ENCODE assay signal across 10 mouse cellular contexts in the genomic region with DNA sequence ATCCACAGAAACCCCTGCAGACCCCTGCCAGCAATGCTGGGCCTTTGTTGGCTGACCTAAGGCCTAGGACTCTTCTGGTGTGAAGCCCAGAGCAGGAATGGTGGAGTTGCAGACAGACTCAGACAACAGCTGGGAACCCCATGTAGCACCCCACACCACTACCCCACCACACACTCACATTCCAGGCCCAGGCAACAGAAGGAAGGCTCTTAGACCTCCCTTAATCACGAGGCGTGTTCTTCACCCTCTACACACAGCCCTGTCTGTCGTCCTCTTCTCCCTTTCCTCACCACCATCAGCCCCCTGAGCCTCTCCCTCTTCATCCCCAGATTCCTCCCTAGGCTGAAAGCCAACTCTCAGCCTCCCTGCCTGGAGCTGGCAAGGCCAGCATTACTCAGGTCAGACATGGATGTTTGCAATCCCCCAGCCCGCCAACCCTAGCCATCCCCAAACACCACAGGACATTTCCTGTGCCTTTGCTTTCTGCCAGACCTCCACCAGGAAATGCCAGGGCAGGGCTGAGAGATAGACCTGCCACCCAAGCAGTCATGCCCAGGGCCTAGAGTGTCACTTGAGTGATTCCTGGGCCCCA. TPM values are rescaled to one million over a fixed set of nuclear protein-coding genes. Genes with fewer than 3 reads are reported as not detected.
A peak's percentile ranks its signal among the peaks of the same experiment; 100 is the strongest.
DNase-seq lines count a peak whose midpoint lies in the region; ATAC-seq and TF ChIP-seq lines count a peak whose summit lies in the region.
"Had no signal": no experiment of that assay in that cellular context is flagged by ENCODE, and none has a peak within 500 bp of the region (broad histone marks: within the 10 kb centered on the region; RNA-seq: fewer than 3 reads in every experiment).

No protein-coding gene starts in this region.

- peak; percentile 86 for ATAC-seq in lung, embryonic 14.5 days (ENCODE audit: insufficient read depth)
- ATAC-seq in heart, embryonic 16.5 days (replicated peaks; ENCODE audit: extremely low read depth, insufficient read depth, low FRiP score) = 0 out of 2 replicates have a peak, but pooled peaks have one; percentile 7
- ATAC-seq in forebrain, embryonic 11.5 days (replicated peaks; ENCODE audit: low FRiP score) = no peak

- no peak overlapping the region for H3ac ChIP-seq in myocyte (ENCODE audit: control insufficient read depth, insufficient read length)

- H3K9me3 ChIP-seq in lung, embryonic 14.5 days (ENCODE audit: low read depth, low read length) = no peaks in the 10 kb centered on the region
- H3K9me3 ChIP-seq in heart, embryonic 16.5 days (replicated peaks; ENCODE audit: control insufficient read depth, low read length) = no peaks in the 10 kb centered on the region
- no peaks in the 10 kb centered on the region for H3K9me3 ChIP-seq in forebrain, embryonic 11.5 days (ENCODE audit: control insufficient read depth, low read length)

- no peak overlapping the region for H3K9ac ChIP-seq in lung, embryonic 14.5 days
- H3K9ac ChIP-seq in heart, embryonic 16.5 days (ENCODE audit: low read length) = no peak overlapping the region
- H3K9ac ChIP-seq in forebrain, embryonic 11.5 days (ENCODE audit: low read length) = no peak overlapping the region

- H3K4me1 ChIP-seq in cerebellum, adult 2 months (ENCODE audit: control insufficient read depth, insufficient read depth, low read length) = peaks cover 16% of the 10 kb centered on the region
- H3K4me1 ChIP-seq in lung, embryonic 14.5 days (ENCODE audit: insufficient read depth) = peaks cover 18% of the 10 kb centered on the region
- peaks cover 28% of the 10 kb centered on the region for H3K4me1 ChIP-seq in heart, embryonic 16.5 days (ENCODE audit: control insufficient read depth, insufficient read depth, low read length)
- peaks cover 4% of the 10 kb centered on the region; the same call in 1 of the 2 replicates for H3K4me1 ChIP-seq in forebrain, embryonic 11.5 days (replicated peaks; ENCODE audit: control insufficient read depth, insufficient read depth, low read length)

- H3K27ac ChIP-seq in cerebellum, adult 2 months (ENCODE audit: insufficient read depth, low read length) = no peak overlapping the region
- peak overlapping the region; percentile 95 for H3K27ac ChIP-seq in lung, embryonic 14.5 days (ENCODE audit: low read depth)
- H3K27ac ChIP-seq in heart, embryonic 16.5 days (ENCODE audit: low read length) = peak overlapping the region; percentile 40
- H3K27ac ChIP-seq in forebrain, embryonic 11.5 days (ENCODE audit: low read depth, low read length) = no peak overlapping the region

- no peak overlapping the region for H3K4me3 ChIP-seq in cerebellum, adult 2 months (replicated peaks; ENCODE audit: insufficient read depth, low read depth, low read length)
- no peak overlapping the region for H3K4me3 ChIP-seq in lung, embryonic 14.5 days (ENCODE audit: low read depth, low read length)
- H3K4me3 ChIP-seq in heart, embryonic 16.5 days (ENCODE audit: low read length) = no peak overlapping the region
- no peak overlapping the region for H3K4me3 ChIP-seq in myocyte
- H3K4me3 ChIP-seq in forebrain, embryonic 11.5 days (ENCODE audit: low read depth, low read length) = no peak overlapping the region
- H3K4me3 ChIP-seq: erythroblast, embryonic 14.5 days had no signal

- peaks cover 74% of the 10 kb centered on the region for H3K36me3 ChIP-seq in lung, embryonic 14.5 days (ENCODE audit: insufficient read depth)
- peaks cover 13% of the 10 kb centered on the region; the same call in 1 of the 2 replicates for H3K36me3 ChIP-seq in heart, embryonic 16.5 days (ENCODE audit: control insufficient read depth, insufficient read depth)
- H3K36me3 ChIP-seq in myocyte (ENCODE audit: control insufficient read depth, insufficient read depth) = no peaks in the 10 kb centered on the region
- no peaks in the 10 kb centered on the region; the same call in 1 of the 2 replicates for H3K36me3 ChIP-seq in forebrain, embryonic 11.5 days (ENCODE audit: control insufficient read depth, insufficient read depth, low read length)

- WGBS in cerebellum, adult 2 months = 40% methylated on average over 4 of the region's 4 CpGs
- 39% methylated on average over 4 of the region's 4 CpGs for WGBS in lung, embryonic 14.5 days
- 26% methylated on average over 4 of the region's 4 CpGs for whole genome bisulfite sequencing in heart, embryonic 16.5 days
- WGBS in forebrain, embryonic 11.5 days = 84% methylated on average over 4 of the region's 4 CpGs

- H3K27me3 ChIP-seq in cerebellum, adult 2 months (ENCODE audit: control insufficient read depth, insufficient read depth, low read length) = no peaks in the 10 kb centered on the region
- H3K27me3 ChIP-seq in lung, embryonic 14.5 days (ENCODE audit: insufficient read depth, low read length) = peaks cover 22% of the 10 kb centered on the region
- H3K27me3 ChIP-seq in heart, embryonic 16.5 days (ENCODE audit: control insufficient read depth, insufficient read depth, low read length) = peaks cover 8% of the 10 kb centered on the region; the same call in 1 of the 2 replicates
- no peaks in the 10 kb centered on the region for H3K27me3 ChIP-seq in myocyte (ENCODE audit: control insufficient read depth, insufficient read depth, insufficient read length)
- peaks cover 33% of the 10 kb centered on the region for H3K27me3 ChIP-seq in forebrain, embryonic 11.5 days (ENCODE audit: control insufficient read depth, insufficient read depth, low read length)

- no peak for TF ChIP-seq POLR2A in cerebellum, adult 2 months (IDR thresholded peaks at IDR 0.05; ENCODE audit: borderline replicate concordance, insufficient read depth, low read length)
- no peak for TF ChIP-seq POLR2A in myocyte (IDR thresholded peaks at IDR 0.05; ENCODE audit: insufficient read length, low read depth)

- no peak overlapping the region for H3K4me2 ChIP-seq in lung, embryonic 14.5 days
- no peak overlapping the region for H3K4me2 ChIP-seq in heart, embryonic 16.5 days (ENCODE audit: low read depth, low read length)
- H3K4me2 ChIP-seq in myocyte (ENCODE audit: low read depth) = no peak overlapping the region
- no peak overlapping the region for H3K4me2 ChIP-seq in forebrain, embryonic 11.5 days (ENCODE audit: low read depth, low read length, severe bottlenecking)

- no peaks in the 10 kb centered on the region for H3K79me2 ChIP-seq in myocyte (ENCODE audit: control insufficient read depth, insufficient read depth)

- peak; percentile 47 to 62 for DNase-seq in cerebellum, postnatal 14 days
- no peak for DNase-seq in cerebellum, adult 2 months
- peak; percentile 84 for DNase-seq in lung, embryonic 14.5 days
- DNase-seq in lung, postnatal 25 days (ENCODE audit: low spot score) = no peak
- no peak for DNase-seq in forebrain, embryonic 11.5 days (ENCODE audit: low spot score)
- no peak for DNase-seq in ovary, postnatal 10 days (ENCODE audit: low spot score)
- DNase-seq: kidney, postnatal 36 days had no signal

- TF ChIP-seq CTCF in cerebellum, adult 2 months (IDR thresholded peaks at IDR 0.05; ENCODE audit: borderline replicate concordance, insufficient read depth, low read depth, low read length) = no peak
- TF ChIP-seq CTCF in lung, embryonic 14.5 days (IDR thresholded peaks at IDR 0.05; ENCODE audit: low read depth) = no peak

TF ChIP-seq in myocyte, 11 proteins besides CTCF, POLR2A, EP300 and RAD21:
- TF ChIP-seq MYOD1 (IDR thresholded peaks at IDR 0.05; ENCODE audit: control insufficient read depth in 1 of 3, insufficient read length in 2 of 3, low read depth in 2 of 3) (peak in 2 of 3 experiments; percentile 45 to 77), MYOG (IDR thresholded peaks at IDR 0.05; ENCODE audit: control insufficient read depth in 1 of 3, insufficient read depth in 1 of 3, insufficient read length in 2 of 3, low read depth in 2 of 3) (peak in 2 of 3 experiments; percentile 44 to 75), REST (IDR thresholded peaks at IDR 0.05; ENCODE audit: insufficient read depth, insufficient read length) (no peak)

RNA-seq across cellular contexts. Expression of a gene that starts 7.8 kb away (rescaled TPM):
- 3.0 and 3.7 TPM in 2 replicates for polyA plus RNA-seq in cerebellum, adult 2 months (2012; rRNA removed)
- polyA plus RNA-seq in lung, embryonic 14.5 days (2014; fragmentation: Nextera tagmentation; extraction: Ambion mirVana) = 14.0 and 15.6 TPM in 2 replicates
- 7.1 and 9.8 TPM in 2 replicates for polyA plus RNA-seq in heart, embryonic 16.5 days (2015; fragmentation: Nextera tagmentation; extraction: Ambion mirVana)
- 0.11 TPM for polyA plus RNA-seq in myocyte (2012; fragmentation: generic; extraction: Trizol)
- 0.86 and 1.1 TPM in 2 replicates for polyA plus RNA-seq in forebrain, embryonic 11.5 days (2014; fragmentation: Nextera tagmentation; extraction: Ambion mirVana)

RNA-seq across cellular contexts. Expression of a gene that starts 17.1 kb away (rescaled TPM):
- 15.3 and 16.3 TPM in 2 replicates for polyA plus RNA-seq in cerebellum, adult 2 months (2012; rRNA removed)
- 28.6 and 29.9 TPM in 2 replicates for polyA plus RNA-seq in lung, embryonic 14.5 days (2014; fragmentation: Nextera tagmentation; extraction: Ambion mirVana)
- polyA plus RNA-seq in heart, embryonic 16.5 days (2015; fragmentation: Nextera tagmentation; extraction: Ambion mirVana) = 18.4 and 18.7 TPM in 2 replicates
- 12.2 TPM for polyA plus RNA-seq in myocyte (2012; fragmentation: generic; extraction: Trizol)
- polyA plus RNA-seq in forebrain, embryonic 11.5 days (2014; fragmentation: Nextera tagmentation; extraction: Ambion mirVana) = 32.7 and 34.4 TPM in 2 replicates

RNA-seq across cellular contexts. Expression of a gene that starts 29.5 kb away (rescaled TPM):
- 18.6 and 19.3 TPM in 2 replicates for polyA plus RNA-seq in cerebellum, adult 2 months (2012; rRNA removed)
- 25.0 and 26.5 TPM in 2 replicates for polyA plus RNA-seq in lung, embryonic 14.5 days (2014; fragmentation: Nextera tagmentation; extraction: Ambion mirVana)
- polyA plus RNA-seq in heart, embryonic 16.5 days (2015; fragmentation: Nextera tagmentation; extraction: Ambion mirVana) = 19.7 and 21.0 TPM in 2 replicates
- polyA plus RNA-seq in myocyte (2012; fragmentation: generic; extraction: Trizol) = 15.8 TPM
- 21.8 and 24.0 TPM in 2 replicates for polyA plus RNA-seq in forebrain, embryonic 11.5 days (2014; fragmentation: Nextera tagmentation; extraction: Ambion mirVana)

RNA-seq across cellular contexts. Expression of a gene that starts 32.1 kb away (rescaled TPM):
- 23.9 and 28.6 TPM in 2 replicates for polyA plus RNA-seq in cerebellum, adult 2 months (2012; rRNA removed)
- 1.1 and 1.5 TPM in 2 replicates for polyA plus RNA-seq in lung, embryonic 14.5 days (2014; fragmentation: Nextera tagmentation; extraction: Ambion mirVana)
- polyA plus RNA-seq in heart, embryonic 16.5 days (2015; fragmentation: Nextera tagmentation; extraction: Ambion mirVana) = 12.4 and 13.1 TPM in 2 replicates
- polyA plus RNA-seq in myocyte (2012; fragmentation: generic; extraction: Trizol) = 0.16 TPM
- 1.0 and 1.1 TPM in 2 replicates for polyA plus RNA-seq in forebrain, embryonic 11.5 days (2014; fragmentation: Nextera tagmentation; extraction: Ambion mirVana)
- polyA plus RNA-seq: erythroblast, embryonic 14.5 days had no signal

Comparison
In these comparisons a context has a peak if more than half of its experiments do, and no peak if none do; other contexts are left out.
1. DNase-seq: peak in cerebellum, postnatal 14 days (2 of 2) and lung, embryonic 14.5 days (single experiment); none in cerebellum, adult 2 months (0 of 2), lung, postnatal 25 days (single experiment), forebrain, embryonic 11.5 days (single experiment) and ovary, postnatal 10 days (single experiment).
2. H3K27ac ChIP-seq: peak in lung, embryonic 14.5 days (single experiment) and heart, embryonic 16.5 days (single experiment); none in cerebellum, adult 2 months (single experiment) and forebrain, embryonic 11.5 days (single experiment).